Mouse (Mus musculus) embryo, embryonic 10.5 days (tissue): ENCODE results near the gene Nle1.
"Not testable (repeated sequence)": the region's sequence is repeated elsewhere in the genome, so short reads cannot be mapped to it uniquely, and the experiment has no call there.

Experiments used
- DNase-seq: peaks from one replicate; pipeline ENCODE4 v3.0.0-alpha.2; 2015; ENCODE audit warnings: low spot score

Nle1 gene

DNA sequence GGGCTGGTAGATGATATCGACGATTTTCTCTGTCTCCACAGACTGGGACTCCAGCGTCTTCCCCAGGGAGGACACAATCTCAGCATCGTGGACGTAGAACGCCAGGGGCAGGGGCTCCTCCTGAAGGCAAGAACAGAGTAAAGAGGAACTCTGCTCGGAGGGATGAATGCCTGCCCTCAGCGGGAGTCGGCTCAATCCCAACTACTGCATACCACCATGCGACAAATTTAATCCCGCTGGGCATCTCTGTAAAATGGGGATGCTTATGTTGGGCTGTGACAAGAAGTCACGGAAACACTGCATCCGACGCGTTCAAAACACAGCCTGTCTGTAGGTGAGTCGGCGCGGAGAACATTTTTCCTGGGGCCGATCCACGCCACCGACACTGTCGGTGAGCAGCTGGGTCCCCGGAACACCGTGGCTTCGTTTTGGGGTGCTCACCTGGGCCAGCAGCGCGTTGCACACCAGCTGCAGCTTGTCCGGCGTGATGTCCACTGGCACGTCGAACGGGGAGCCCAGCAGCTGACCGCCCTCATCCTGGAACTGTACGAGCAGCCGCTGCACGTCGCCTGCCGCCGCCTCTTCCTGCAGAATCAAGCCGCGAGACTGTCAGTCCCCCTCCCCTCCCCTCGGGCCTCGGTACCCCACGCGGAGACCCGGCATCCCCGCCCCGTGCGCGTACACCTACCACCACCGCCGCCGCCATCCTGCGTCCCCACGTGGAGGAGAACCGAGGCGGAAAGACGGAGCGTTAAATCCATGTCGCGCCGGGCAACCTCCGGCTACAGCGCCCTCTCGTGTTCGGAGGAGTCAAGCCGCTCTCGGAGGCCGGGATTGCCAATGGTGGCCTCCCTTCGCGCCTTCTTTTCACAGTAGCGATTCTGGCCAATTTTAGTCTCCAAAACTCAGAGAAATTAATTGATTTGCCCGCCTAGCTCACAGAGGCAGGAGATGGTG, at the start of gene Nle1:
Gene Nle1, minus strand, starts transcription at position 761 of the 957 bp plus-strand sequence.
- peak; percentile 95 for DNase-seq

DNA sequence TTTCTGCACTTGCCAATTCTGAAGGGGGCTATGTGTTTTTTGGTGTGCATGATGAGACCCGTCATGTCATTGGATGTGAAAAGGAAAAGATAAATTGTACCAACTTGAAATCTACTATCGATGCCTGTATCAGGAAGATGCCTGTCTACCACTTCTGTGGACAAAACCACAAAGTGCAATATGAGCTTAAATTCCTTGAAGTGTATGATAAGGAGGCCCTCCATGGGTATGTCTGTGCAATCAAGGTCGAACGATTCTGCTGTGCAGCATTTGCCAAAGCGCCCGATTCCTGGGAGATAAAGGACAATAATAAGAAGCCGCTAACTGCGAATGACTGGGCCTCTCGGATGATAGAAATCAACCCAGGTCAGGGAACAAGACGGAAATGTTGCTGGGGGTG, 48.7 kb upstream of the Nle1 start:
- DNase-seq: no peak

DNA sequence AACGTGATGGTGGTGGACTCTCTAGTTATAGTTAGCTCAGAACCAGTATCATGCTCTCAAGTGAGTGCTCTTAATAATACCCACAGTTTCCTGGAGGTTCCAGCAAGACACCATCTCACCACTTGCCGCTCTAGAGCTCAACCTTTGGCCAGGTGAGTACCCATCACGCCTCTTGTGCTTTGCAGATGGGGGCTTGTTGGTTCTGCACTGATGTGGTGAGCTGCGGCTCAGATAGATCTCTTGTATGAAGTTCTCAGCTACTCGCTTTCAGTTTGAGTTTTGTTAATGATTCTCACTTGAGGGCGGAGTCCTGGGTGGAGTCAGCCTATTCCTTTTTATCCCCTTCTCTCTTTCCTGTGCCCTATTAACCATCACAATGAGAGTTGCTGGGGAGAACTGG, 46.4 kb upstream of the Nle1 start:
- DNase-seq: no peak

DNA sequence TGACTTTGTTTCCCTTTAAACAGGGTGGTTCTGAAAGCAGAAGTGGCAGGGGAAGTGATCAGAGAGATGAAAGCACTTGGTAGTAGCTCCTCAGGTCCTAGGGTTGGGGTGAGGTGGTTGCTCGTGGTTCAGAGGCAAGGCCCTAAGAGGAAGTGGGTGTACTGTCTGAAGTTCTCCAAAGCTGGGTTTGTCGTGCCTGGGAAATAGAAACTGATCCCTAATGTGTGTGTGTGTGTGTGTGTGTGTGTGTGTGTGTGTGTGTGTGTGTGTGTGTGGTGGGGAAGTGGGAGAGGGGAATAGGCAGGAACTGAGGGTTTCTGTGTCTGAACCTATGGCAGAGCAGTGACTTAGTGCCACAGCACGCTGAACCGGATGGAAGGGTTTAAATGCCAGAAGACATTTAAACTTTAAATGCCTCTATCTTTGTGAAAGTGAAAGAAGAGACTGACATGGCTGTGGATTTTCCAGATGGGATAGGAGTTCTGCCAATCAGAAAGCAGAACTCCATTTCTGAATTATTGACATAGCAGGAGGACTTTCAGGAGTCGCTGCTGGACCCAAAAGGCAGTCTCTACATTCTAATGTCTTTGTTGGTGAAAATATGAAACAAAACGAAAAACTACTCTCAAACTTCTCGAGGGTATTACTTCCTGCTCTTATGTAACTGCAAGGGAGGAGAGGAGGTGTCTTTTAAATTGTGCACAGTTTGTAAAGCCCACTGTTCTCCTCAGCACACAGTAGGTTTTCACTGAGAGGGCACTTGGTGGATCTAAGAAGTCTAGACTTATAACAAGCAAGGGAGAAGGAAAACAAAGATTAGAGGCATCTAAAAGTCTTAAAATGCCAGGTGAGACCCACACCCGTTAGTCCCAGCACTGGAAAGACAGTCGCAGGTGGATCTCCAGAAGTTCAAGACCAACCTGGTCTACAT, 44.7 kb upstream of the Nle1 start:
- DNase-seq: no peak

DNA sequence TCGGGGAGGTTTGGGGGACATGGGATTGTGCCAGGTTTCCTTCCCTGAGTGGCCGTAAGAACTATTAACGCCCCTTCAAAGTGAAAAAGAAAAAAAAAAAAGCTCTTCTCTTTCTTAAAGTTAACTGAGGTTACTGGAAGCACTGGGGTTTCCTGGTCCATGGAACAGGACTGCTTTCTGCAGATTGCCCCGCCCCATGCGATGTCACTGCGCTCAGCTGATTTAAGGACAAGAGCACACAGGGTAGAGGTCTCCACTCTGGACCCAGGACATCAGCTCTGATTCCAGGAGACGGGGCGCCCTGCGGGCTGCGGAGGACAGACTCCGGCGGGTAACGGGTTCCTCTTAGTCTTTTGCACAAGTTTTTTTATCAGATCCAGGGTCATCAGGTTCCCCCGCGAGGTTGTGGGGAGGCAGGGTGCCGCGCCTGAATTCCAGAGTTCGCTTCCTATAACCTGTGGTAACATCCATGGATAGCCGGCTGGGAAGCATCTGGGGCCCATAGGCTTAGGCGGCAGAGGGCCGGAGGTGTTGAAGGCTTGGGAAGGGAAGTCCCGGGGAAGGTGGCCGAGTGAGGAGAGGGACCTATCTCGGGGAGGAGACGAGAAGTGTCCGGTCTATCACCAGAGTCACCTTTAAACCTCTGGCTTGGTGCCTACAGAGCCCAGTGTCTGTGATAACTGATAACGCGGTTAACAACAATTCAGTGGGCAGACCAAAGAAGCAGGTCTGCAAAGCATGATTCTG, 43.8 kb upstream of the Nle1 start:
- DNase-seq: no peak

DNA sequence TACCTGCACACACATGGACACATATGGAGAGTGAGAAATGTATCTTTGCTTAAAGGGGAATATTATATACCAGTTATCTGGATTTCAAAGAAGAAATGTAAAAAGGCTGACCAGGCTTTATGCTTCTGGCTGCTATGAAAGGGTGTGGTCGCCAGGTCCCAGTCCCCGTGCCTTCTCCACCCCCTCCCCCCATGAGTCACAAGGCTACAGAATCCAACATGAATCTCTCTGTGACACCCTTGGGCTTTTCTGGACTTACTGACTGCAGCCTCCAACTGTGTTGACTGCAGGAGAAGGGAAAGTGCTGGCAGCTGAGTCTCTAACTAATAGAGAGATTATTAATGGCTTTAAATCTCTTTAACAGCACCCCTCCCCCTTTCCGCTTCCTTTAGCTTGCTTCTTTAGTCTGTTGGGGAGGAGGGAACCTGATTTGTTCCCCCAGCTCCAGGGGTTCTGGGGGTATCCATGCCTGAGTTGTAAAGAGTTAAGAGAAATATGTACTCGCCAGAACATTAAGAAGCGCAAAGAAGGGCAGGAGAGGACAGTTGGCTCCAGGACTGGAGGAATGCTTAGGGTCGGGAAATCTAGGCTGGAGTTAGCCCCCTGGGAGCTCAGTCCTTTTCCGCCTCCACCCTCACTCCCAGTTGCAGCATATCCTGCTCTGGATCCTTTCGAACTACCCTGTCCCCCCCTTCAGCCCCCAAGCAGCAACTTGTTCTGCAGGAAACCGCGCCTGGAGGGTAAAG, 42.7 kb upstream of the Nle1 start, which contains the start of gene Slfn5:
Gene Slfn5, plus strand, starts transcription at position 614 of the 746 bp plus-strand sequence.
- DNase-seq: no peak

DNA sequence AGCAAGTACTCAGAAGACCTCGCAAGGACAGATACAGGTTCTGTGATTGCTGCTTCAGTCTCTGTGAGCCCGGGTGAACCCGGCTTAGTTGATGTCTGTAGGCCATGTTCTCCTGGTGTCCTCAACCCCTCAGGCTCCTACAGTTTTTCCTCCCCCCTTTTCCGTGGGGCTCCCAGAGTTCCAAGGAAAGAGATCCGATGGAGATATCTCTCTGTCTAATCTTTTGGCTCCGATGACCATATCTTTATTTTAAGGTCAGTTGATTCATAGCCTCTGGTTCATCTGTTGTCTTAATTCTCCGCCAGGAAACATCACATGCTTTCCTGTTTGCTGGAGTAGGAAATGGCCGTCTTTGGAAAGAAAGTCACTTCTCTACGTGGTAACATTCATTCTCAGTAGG, 40.8 kb upstream of the Nle1 start:
- DNase-seq: no peak

DNA sequence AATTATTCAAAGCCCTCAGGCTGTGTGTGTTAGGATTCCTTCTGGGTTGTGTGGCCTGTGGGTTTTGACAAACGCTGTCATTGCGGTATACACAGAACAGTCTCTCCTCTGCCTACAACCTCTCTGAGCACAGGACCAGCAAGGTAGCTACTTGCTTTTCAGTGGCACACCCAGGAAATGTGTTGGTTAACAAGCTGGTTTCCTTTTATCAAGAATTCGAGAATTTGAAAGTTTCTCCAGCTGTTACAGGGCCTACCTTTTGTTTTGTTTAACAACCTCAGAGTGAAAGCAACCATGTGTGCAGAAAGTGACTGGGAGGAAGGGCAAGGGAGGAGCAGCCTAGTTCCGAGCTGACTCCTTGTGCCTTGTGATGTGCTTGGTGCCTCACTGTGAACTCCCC, 39.2 kb upstream of the Nle1 start:
- DNase-seq: no peak

DNA sequence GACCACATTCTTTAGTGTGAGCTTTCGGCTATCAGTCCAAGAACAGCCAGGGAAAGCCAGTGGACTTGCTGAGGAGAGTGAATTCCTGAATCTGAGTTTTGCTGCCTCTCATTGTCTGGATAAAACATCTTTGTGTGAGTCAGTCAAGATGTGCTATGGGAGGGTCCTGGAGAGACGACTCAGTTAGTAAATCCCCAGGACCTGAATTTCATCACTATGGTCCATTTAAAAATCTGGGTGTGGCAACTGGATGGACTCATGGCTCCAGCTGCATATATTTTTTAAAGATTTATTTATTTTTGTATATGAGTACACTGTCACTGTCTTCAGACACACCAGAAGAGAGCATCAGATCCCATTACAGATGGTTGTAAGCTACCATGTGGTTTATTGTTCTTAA, 37.4 kb upstream of the Nle1 start:
- DNase-seq: no peak

DNA sequence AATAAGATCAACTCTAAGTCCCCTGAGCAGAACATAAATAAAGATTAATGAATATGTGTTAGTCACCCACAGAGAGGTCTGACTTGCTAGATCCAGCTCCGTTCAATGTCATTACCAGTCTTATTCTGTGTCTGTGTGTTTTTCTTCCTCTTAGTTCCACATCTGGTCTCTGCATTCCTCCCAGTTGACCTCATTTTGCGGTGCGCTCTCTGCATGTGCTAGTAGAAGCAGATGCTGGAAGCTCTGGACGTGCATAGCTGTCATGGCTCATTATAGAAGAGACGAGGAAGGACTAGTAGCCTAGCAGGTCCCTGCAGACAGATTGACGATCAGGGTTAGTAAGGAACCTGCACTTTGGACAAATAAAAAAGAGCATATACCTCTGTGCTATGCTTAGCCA, 35.1 kb upstream of the Nle1 start:
- peak; percentile 34 for DNase-seq

DNA sequence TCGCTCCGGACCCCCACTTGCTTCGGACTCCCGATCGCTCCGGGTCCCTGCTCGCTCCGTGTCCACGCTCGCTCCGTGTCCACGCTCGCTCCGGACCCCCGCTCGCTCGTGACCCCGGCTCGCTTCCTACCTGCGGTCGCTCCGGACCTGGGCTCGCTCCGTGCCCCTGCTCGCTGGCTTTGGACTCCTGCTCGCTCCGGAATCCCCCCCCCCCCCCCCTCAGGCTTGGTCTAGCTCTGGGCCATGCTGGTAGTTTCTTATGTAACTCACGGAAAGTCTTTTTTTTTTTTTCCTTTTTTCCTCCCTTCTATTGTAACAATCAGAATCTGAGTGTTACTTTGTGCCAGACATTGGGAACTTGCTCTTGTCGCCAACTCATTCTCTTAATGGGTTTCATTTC, 25.0 kb upstream of the Nle1 start:
- DNase-seq: no peak

DNA sequence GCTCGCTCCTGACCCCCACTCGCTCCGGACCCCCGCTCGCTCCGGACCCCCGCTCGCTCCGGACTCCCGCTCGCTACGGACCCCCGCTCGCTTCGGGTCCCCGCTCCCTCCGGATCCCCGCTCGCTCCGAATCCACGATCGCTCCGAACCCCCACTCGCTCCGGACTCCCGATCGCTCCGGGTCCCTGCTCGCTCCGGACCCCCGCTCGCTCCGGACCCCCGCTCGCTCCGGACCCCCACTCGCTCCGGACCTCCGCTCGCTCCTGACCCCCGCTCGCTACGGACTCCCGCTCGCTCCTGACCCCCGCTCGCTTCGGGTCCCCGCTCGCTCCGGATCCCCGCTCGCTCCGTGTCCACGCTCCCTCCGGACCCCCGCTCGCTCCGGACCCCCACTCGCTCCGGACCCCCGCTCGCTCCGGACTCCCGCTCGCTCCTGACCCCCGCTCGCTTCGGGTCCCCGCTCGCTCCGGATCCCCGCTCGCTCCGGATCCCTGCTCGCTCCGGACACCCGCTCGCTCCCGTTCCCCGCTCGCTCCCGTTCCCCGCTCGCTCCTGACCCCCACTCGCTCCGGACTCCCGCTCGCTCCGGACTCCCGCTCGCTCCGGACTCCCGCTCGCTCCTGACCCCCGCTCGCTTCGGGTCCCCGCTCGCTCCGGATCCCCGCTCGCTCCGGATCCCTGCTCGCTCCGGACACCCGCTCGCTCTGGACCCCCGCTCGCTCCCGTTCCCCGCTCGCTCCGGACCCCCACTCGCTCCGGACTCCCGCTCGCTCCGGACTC, 23.6 kb upstream of the Nle1 start:
- DNase-seq: not testable (repeated sequence)

DNA sequence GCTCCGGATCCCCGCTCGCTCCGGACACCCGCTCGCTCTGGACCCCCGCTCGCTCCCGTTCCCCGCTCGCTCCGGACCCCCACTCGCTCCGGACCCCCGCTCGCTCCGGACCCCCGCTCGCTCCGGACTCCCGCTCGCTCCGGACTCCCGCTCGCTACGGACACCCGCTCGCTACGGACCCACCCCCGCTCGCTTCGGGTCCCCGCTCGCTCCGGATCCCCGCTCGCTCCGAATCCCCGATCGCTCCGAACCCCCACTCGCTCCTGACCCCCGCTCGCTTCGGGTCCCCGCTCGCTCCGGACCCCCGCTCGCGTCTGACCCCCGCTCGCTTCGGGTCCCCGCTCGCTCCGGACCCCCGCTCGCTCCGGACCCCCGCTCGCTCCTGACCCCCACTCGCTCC, 22.9 kb upstream of the Nle1 start:
- DNase-seq: not testable (repeated sequence)

DNA sequence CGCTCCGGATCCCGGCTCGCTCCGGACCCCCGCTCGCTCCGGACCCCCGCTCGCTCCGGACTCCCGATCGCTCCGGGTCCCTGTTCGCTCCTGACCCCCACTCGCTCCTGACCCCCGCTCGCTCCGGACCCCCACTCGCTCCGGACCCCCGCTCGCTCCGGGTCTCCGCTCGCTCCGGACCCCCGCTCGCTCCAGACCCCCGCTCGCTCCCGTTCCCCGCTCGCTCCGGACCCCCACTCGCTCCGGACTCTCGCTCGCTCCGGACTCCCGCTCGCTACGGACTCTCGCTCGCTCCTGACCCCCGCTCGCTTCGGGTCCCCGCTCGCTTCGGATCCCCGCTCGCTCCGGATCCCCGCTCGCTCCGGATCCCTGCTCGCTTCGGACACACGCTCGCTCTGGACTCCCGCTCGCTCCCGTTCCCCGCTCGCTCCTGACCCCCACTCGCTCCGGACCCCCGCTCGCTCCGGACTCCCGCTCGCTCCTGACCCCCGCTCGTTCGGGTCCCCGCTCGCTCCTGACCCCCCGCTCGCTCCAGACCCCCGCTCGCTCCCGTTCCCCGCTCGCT, 22.3 kb upstream of the Nle1 start:
- DNase-seq: peak; percentile 29

DNA sequence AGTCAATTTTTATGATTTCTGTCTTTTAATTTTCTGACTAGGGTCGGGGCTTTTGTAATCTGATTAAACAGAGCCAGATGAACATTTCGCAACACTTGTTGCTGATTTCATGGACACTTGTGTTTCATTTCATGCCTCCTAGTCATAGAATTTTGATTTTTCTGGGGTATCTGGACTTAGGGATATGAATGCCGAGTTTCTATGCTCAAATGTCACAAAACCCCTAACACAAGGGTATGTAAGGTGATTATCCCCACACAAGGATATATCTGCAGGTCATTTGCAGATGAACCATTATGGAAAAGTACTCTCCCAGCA, 21.4 kb upstream of the Nle1 start:
- no peak for DNase-seq

DNA sequence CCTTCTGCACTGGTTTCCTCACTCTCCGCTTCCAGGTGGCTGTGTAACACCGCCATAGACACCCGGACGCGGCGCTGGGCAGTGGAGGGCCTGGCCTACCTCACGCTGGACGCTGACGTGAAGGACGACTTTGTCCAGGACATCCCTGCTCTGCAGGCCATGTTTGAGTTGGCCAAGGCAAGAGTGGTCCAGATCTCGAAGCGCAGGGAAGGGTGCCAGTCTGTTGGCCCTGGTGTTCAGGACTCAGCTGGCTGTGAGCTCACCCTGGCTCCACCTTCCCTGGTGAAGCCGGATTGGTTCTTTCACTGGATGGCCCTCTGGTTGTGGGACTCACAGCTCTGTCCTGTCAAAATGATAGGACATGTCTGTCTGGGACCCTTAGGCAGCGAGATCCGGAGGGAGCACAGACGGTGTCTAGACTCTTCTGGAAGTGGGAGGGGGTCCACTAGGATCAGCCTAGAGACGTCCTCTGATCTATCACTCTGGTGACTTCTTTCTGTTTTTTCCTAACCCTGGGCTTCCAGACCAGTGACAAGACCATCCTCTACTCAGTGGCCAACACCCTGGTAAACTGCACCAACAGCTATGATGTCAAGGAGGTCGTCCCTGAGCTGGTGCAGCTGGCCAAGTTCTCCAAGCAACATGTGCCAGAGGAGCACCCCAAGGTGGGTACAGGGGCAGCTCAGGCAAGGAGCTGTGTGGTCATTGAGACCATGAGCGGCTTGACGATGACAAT, 20.9 kb upstream of the Nle1 start:
- no peak for DNase-seq

DNA sequence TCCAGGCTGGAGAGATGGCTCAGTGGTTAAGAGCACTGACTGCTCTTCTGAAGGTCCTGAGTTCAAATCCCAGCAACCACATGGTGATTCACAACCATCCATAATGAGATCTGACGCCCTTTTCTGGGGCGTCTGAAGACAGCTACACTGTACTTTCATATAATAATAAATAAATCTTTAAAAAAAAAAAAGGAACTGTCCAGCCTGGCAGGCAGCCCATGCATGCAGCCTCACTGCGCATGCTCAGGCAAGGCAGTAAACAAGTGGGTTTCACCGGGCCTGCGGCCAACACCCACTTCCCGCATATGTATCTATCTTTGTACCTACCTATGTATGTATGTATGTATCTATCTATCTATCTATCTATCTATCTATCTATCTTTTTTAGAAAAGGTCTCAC, 15.7 kb upstream of the Nle1 start:
- DNase-seq: not testable (repeated sequence)

DNA sequence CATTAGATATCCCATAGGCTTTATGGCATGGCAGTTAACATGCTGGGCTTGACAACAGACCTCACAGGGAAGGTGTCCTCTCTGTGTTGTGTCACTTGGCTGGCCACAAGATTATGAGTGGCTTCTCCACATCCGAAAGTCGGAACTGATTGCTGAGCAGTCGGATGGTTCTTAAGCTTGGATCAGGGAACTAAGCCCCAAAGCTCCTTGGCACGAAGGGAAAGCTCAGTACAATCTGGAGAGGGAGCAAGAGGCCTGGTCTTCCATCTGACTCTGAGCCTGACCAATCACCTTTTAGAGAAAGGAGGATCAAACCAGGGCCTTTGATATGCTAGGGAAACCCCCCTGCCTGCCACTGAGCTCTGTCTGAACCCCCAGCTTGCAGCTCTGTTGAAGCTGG, 13.5 kb upstream of the Nle1 start:
- no peak for DNase-seq

DNA sequence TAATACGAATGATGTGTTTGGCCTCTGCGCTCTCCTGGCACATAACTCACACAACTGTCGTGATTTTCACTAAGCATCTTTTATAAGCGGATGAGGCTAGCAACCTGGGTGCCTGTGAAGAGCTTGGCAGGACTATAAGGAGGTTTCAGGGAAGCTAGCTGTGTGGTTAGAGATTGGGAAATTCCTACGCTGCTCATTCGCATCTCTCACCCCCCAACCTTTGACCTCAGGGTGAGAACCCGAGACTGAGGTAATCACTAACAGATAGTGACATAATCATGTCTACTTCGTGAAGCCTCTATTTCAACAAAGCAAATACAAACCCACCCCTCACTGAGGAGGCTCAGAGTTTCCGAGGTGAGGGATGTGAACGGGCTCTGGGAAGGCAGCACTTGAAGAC, 12.6 kb upstream of the Nle1 start:
- DNase-seq: no peak
